Mouse (Mus musculus): ENCODE data around the gene Prickle1. TPM values are rescaled to one million over a fixed set of nuclear protein-coding genes. Genes with fewer than 3 reads are reported as not detected.

Gene Prickle1
- polyA plus RNA-seq, 1 experiment, result 7.4 TPM

- no peaks in the 10 kb centered on the region for H3K27me3 ChIP-seq (ENCODE audit: control insufficient read depth, insufficient read depth, insufficient read length)
- no peak overlapping the region for H3ac ChIP-seq (ENCODE audit: control insufficient read depth, insufficient read length, low read depth)
- no peak for TF ChIP-seq FOSL1 (IDR thresholded peaks at IDR 0.05; ENCODE audit: insufficient read depth, low read length, poor library complexity, severe bottlenecking)
- TF ChIP-seq CEBPB (IDR thresholded peaks at IDR 0.05; ENCODE audit: low read depth), result no peak
- TF ChIP-seq MYOD1 (IDR thresholded peaks at IDR 0.05; ENCODE audit: control insufficient read depth, insufficient read length, low read depth), result no peak
- TF ChIP-seq MYOG (IDR thresholded peaks at IDR 0.05; ENCODE audit: control insufficient read depth, extremely low read depth, insufficient read length), result no peak
- no peak for TF ChIP-seq MAX (IDR thresholded peaks at IDR 0.05)
- no peak for TF ChIP-seq USF1 (IDR thresholded peaks at IDR 0.05; ENCODE audit: low read depth)
- no peak for TF ChIP-seq CTCF (IDR thresholded peaks at IDR 0.05; ENCODE audit: control insufficient read depth, insufficient read depth, insufficient read length)
These were observed 123.6 kb downstream of the Prickle1 start for GRCm38 (mm10) chr15:93472089-93472488.

GRCm38 (mm10) chr15:93471651-93472050 lies 124.0 kb downstream of the Prickle1 start:
- Histone ChIP-seq H3K79me3 (ENCODE audit: low read depth) (peaks cover 1% of the 10 kb centered on the region), H3K79me2 (ENCODE audit: control insufficient read depth, insufficient read depth) (no peaks in the 10 kb centered on the region), H3K36me3 (ENCODE audit: control insufficient read depth, insufficient read depth) (peaks cover 27% of the 10 kb centered on the region), H3K27me3 (ENCODE audit: control insufficient read depth, insufficient read depth, insufficient read length) (no peaks in the 10 kb centered on the region), H3K4me3 (ENCODE audit: insufficient read depth, poor library complexity, severe bottlenecking) (no peak overlapping the region), H3ac (ENCODE audit: control insufficient read depth, insufficient read length, low read depth) (no peak overlapping the region)
- no peak for TF ChIP-seq MYOG (IDR thresholded peaks at IDR 0.05; ENCODE audit: control insufficient read depth, extremely low read depth, insufficient read length)
- TF ChIP-seq CEBPB (IDR thresholded peaks at IDR 0.05; ENCODE audit: low read depth), result no peak
- TF ChIP-seq MAX (IDR thresholded peaks at IDR 0.05), result no peak
- no peak for TF ChIP-seq USF1 (IDR thresholded peaks at IDR 0.05; ENCODE audit: low read depth)
- TF ChIP-seq FOSL1 (IDR thresholded peaks at IDR 0.05; ENCODE audit: insufficient read depth, low read length, poor library complexity, severe bottlenecking), result no peak
- TF ChIP-seq MYOD1 (IDR thresholded peaks at IDR 0.05; ENCODE audit: control insufficient read depth, insufficient read length, low read depth), result no peak
- no peak for TF ChIP-seq CTCF (IDR thresholded peaks at IDR 0.05; ENCODE audit: control insufficient read depth, insufficient read depth, insufficient read length)

More at GRCm38 (mm10) chr15:93472089-93472488, 123.6 kb downstream of the Prickle1 start:
- Histone ChIP-seq H3K4me3 (ENCODE audit: insufficient read depth, poor library complexity, severe bottlenecking) (no peak overlapping the region), H3K79me3 (ENCODE audit: low read depth) (peaks cover 1% of the 10 kb centered on the region), H3K36me3 (ENCODE audit: control insufficient read depth, insufficient read depth) (peaks cover 23% of the 10 kb centered on the region), H3K79me2 (ENCODE audit: control insufficient read depth, insufficient read depth) (no peaks in the 10 kb centered on the region)

GRCm38 (mm10) chr15:93461066-93461465 lies 134.6 kb downstream of the Prickle1 start:
- no peak overlapping the region for H3K4me3 ChIP-seq (ENCODE audit: insufficient read depth, poor library complexity, severe bottlenecking)
- peaks cover 4% of the 10 kb centered on the region for H3K79me3 ChIP-seq (ENCODE audit: low read depth)
- H3K36me3 ChIP-seq (ENCODE audit: control insufficient read depth, insufficient read depth), result peaks cover 84% of the 10 kb centered on the region
- no peaks in the 10 kb centered on the region for H3K27me3 ChIP-seq (ENCODE audit: control insufficient read depth, insufficient read depth, insufficient read length)
- H3ac ChIP-seq (ENCODE audit: control insufficient read depth, insufficient read length, low read depth), result no peak overlapping the region
- peaks cover 7% of the 10 kb centered on the region for H3K79me2 ChIP-seq (ENCODE audit: control insufficient read depth, insufficient read depth)
- no peak for TF ChIP-seq CEBPB (IDR thresholded peaks at IDR 0.05; ENCODE audit: low read depth)

GRCm38 (mm10) chr15:93459422-93459821 lies 136.3 kb downstream of the Prickle1 start:
- H3ac ChIP-seq (ENCODE audit: control insufficient read depth, insufficient read length, low read depth), result no peak overlapping the region
- H3K79me3 ChIP-seq (ENCODE audit: low read depth), result peaks cover 2% of the 10 kb centered on the region
- H3K27me3 ChIP-seq (ENCODE audit: control insufficient read depth, insufficient read depth, insufficient read length), result no peaks in the 10 kb centered on the region
- peaks cover 80% of the 10 kb centered on the region for H3K36me3 ChIP-seq (ENCODE audit: control insufficient read depth, insufficient read depth)
- H3K79me2 ChIP-seq (ENCODE audit: control insufficient read depth, insufficient read depth), result peaks cover 7% of the 10 kb centered on the region
- TF ChIP-seq MYOG (IDR thresholded peaks at IDR 0.05; ENCODE audit: control insufficient read depth, extremely low read depth, insufficient read length), result no peak
- TF ChIP-seq MAX (IDR thresholded peaks at IDR 0.05), result no peak
- no peak for TF ChIP-seq FOSL1 (IDR thresholded peaks at IDR 0.05; ENCODE audit: insufficient read depth, low read length, poor library complexity, severe bottlenecking)
- TF ChIP-seq CEBPB (IDR thresholded peaks at IDR 0.05; ENCODE audit: low read depth), result no peak
- H3K4me3 ChIP-seq (ENCODE audit: insufficient read depth, poor library complexity, severe bottlenecking), result no peak overlapping the region

GRCm38 (mm10) chr15:93456005-93456404 lies 139.7 kb downstream of the Prickle1 start:
- Histone ChIP-seq H3K27me3 (ENCODE audit: control insufficient read depth, insufficient read depth, insufficient read length) (no peaks in the 10 kb centered on the region), H3K79me3 (ENCODE audit: low read depth) (peaks cover 4% of the 10 kb centered on the region), H3K4me3 (ENCODE audit: insufficient read depth, poor library complexity, severe bottlenecking) (no peak overlapping the region), H3K36me3 (ENCODE audit: control insufficient read depth, insufficient read depth) (peaks cover 67% of the 10 kb centered on the region), H3K79me2 (ENCODE audit: control insufficient read depth, insufficient read depth) (no peaks in the 10 kb centered on the region), H3ac (ENCODE audit: control insufficient read depth, insufficient read length, low read depth) (no peak overlapping the region)
- TF ChIP-seq CTCF (IDR thresholded peaks at IDR 0.05; ENCODE audit: control insufficient read depth, insufficient read depth, insufficient read length) (no peak), MYOG (IDR thresholded peaks at IDR 0.05; ENCODE audit: control insufficient read depth, extremely low read depth, insufficient read length) (no peak)

- Histone ChIP-seq H3K79me3 (ENCODE audit: low read depth) (peaks cover 4% of the 10 kb centered on the region), H3K36me3 (ENCODE audit: control insufficient read depth, insufficient read depth) (peaks cover 63% of the 10 kb centered on the region), H3ac (ENCODE audit: control insufficient read depth, insufficient read length, low read depth) (no peak overlapping the region), H3K4me3 (ENCODE audit: insufficient read depth, poor library complexity, severe bottlenecking) (no peak overlapping the region), H3K79me2 (ENCODE audit: control insufficient read depth, insufficient read depth) (peaks cover 11% of the 10 kb centered on the region), H3K27me3 (ENCODE audit: control insufficient read depth, insufficient read depth, insufficient read length) (no peaks in the 10 kb centered on the region)
- no peak for TF ChIP-seq MYOG (IDR thresholded peaks at IDR 0.05; ENCODE audit: control insufficient read depth, extremely low read depth, insufficient read length)
- no peak for TF ChIP-seq USF1 (IDR thresholded peaks at IDR 0.05; ENCODE audit: low read depth)
- TF ChIP-seq MYOD1 (IDR thresholded peaks at IDR 0.05; ENCODE audit: control insufficient read depth, insufficient read length, low read depth), result no peak
- no peak for TF ChIP-seq CTCF (IDR thresholded peaks at IDR 0.05; ENCODE audit: control insufficient read depth, insufficient read depth, insufficient read length)
These were observed 142.4 kb downstream of the Prickle1 start for GRCm38 (mm10) chr15:93453296-93453695.

Other genes starting within 250 kb of the Prickle1 start
- gene Zcrb1, start 197.6 kb downstream of the Prickle1 start, polyA plus RNA-seq (2012; fragmentation: generic; extraction: Trizol), result 95.4 TPM
- 28.2 TPM for gene Pphln1, start 197.5 kb downstream of the Prickle1 start, polyA plus RNA-seq (2012; fragmentation: generic; extraction: Trizol)